Comparison of ENCODE assay signal across 24 mouse cellular contexts in genomic region chr2:63920019-63920418, GRCm38 (mm10).
"Had no signal": no experiment of that assay in that cellular context is flagged by ENCODE, and none has a peak within 500 bp of the region (broad histone marks: within the 10 kb centered on the region; RNA-seq: fewer than 3 reads in every experiment).

No protein-coding gene starts in this region.

- H3K4me1 ChIP-seq: heart, embryonic 10.5 days; heart, embryonic 12.5 days; hindbrain, embryonic 10.5 days; hindbrain, embryonic 12.5 days; intestine, embryonic 15.5 days had no signal

- DNase-seq: gastrocnemius, adult 2 months; gastrocnemius, postnatal 10 days; gastrocnemius, postnatal 25 days; heart, adult 18-20 months; heart, postnatal 10 days; heart, postnatal 4 days; kidney, adult 18-20 months; kidney, adult 8-10 months; kidney, postnatal 10 days; kidney, postnatal 25 days; kidney, postnatal 4 days had no signal

- H3K27ac ChIP-seq: gastrocnemius, adult 2 months; heart, embryonic 10.5 days; hindbrain, embryonic 10.5 days; hindbrain, embryonic 12.5 days; hindbrain, embryonic 14.5 days; intestine, embryonic 15.5 days; layer of hippocampus, adult 2 months; left cerebral cortex, adult 2 months; limb, embryonic 10.5 days; limb, embryonic 12.5 days had no signal

- H3K9me3 ChIP-seq: heart, embryonic 10.5 days; heart, embryonic 12.5 days; hindbrain, embryonic 10.5 days; hindbrain, embryonic 12.5 days; intestine, embryonic 15.5 days; limb, embryonic 10.5 days; limb, embryonic 12.5 days had no signal

- H3K9ac ChIP-seq: heart, embryonic 12.5 days; hindbrain, embryonic 12.5 days; hindbrain, embryonic 14.5 days; intestine, embryonic 15.5 days; limb, embryonic 12.5 days had no signal

- ATAC-seq: hindbrain, embryonic 16.5 days; inflammation-experienced regulatory T-cells, adult 6 months; intestine, embryonic 15.5 days; intestine, postnatal 0 days had no signal

- H3K27me3 ChIP-seq: heart, embryonic 12.5 days; hindbrain, embryonic 12.5 days; intestine, embryonic 15.5 days had no signal

- H3K36me3 ChIP-seq: heart, embryonic 10.5 days; heart, embryonic 12.5 days; hindbrain, embryonic 10.5 days; hindbrain, embryonic 12.5 days; intestine, embryonic 15.5 days; limb, embryonic 10.5 days; limb, embryonic 12.5 days had no signal

- H3K4me2 ChIP-seq: heart, embryonic 12.5 days; hindbrain, embryonic 12.5 days; hindbrain, embryonic 14.5 days; intestine, embryonic 15.5 days; limb, embryonic 12.5 days had no signal

- H3K4me3 ChIP-seq: gastrocnemius, adult 2 months; heart, embryonic 10.5 days; heart, embryonic 12.5 days; hindbrain, embryonic 10.5 days; hindbrain, embryonic 12.5 days; intestine, embryonic 15.5 days; layer of hippocampus, adult 2 months; left cerebral cortex, adult 2 months; limb, embryonic 10.5 days; limb, embryonic 12.5 days had no signal
